Mouse (Mus musculus): ENCODE results near the gene Gm49321. TPM values are rescaled to one million over a fixed set of nuclear protein-coding genes. Genes with fewer than 3 reads are reported as not detected.

Gene Gm49321
- total and polyA plus RNA-seq, 2 experiments from 2014 or later: 5.2 TPM; not detected in 1

DNA sequence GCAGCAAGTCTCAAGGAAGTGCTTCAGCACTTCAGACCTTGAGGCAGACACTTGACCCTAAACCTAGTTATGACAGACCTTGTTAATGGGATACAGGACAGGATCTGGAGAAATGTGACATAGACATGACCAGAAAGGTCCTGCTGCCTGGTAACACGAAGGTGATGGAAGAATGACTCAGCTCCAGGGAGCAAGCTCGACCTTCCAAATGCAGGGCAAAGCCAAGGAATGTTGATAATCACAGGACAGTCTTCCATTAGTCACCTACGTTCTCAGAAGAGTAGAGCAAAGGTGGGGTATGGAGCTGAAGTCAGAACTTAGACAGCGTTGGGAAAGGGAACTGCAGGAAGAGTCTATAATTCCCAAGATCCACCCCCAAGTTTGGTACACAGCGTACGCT is 42.6 kb upstream of the Gm49321 start:
- WGBS: 60% methylated on average over 6 of the region's 6 CpGs
- DNase-seq (ENCODE audit: low spot score): no peak
- H3K4me2 ChIP-seq (ENCODE audit: low read depth, low read length): no peak overlapping the region
- no peak for ATAC-seq (ENCODE audit: insufficient read depth, low read depth)
- H3K9ac ChIP-seq (replicated peaks; ENCODE audit: low read depth, low read length): no peak overlapping the region
- H3K36me3 ChIP-seq (replicated peaks; ENCODE audit: control insufficient read depth, insufficient read depth, low read length): no peaks in the 10 kb centered on the region
- TF ChIP-seq EP300 (IDR thresholded peaks at IDR 0.05; ENCODE audit: low read depth) (no peak), CTCF (IDR thresholded peaks at IDR 0.05; ENCODE audit: low read depth) (no peak)
- no peak overlapping the region for H3K4me3 ChIP-seq (ENCODE audit: low read depth, low read length)
- no peaks in the 10 kb centered on the region for H3K27me3 ChIP-seq (ENCODE audit: control insufficient read depth, insufficient read depth, low read length)
- no peak overlapping the region for H3K27ac ChIP-seq (ENCODE audit: low read depth)
- H3K9me3 ChIP-seq (replicated peaks; ENCODE audit: control insufficient read depth, low read length): no peaks in the 10 kb centered on the region
- H3K4me1 ChIP-seq (ENCODE audit: control insufficient read depth, insufficient read depth): peaks cover 4% of the 10 kb centered on the region; the same call in 1 of the 2 replicates

- DNase-seq (ENCODE audit: low spot score) (no peak), ATAC-seq (ENCODE audit: insufficient read depth, low read depth) (no peak)
- Histone ChIP-seq H3K27me3 (ENCODE audit: control insufficient read depth, insufficient read depth, low read length) (no peaks in the 10 kb centered on the region), H3K27ac (ENCODE audit: low read depth) (no peak overlapping the region), H3K9me3 (replicated peaks; ENCODE audit: control insufficient read depth, low read length) (no peaks in the 10 kb centered on the region), H3K4me3 (ENCODE audit: low read depth, low read length) (no peak overlapping the region), H3K4me1 (ENCODE audit: control insufficient read depth, insufficient read depth) (no peaks in the 10 kb centered on the region), H3K36me3 (replicated peaks; ENCODE audit: control insufficient read depth, insufficient read depth, low read length) (no peaks in the 10 kb centered on the region), H3K4me2 (ENCODE audit: low read depth, low read length) (no peak overlapping the region), H3K9ac (replicated peaks; ENCODE audit: low read depth, low read length) (no peak overlapping the region)
- TF ChIP-seq CTCF (IDR thresholded peaks at IDR 0.05; ENCODE audit: low read depth) (no peak), EP300 (IDR thresholded peaks at IDR 0.05; ENCODE audit: low read depth) (no peak)
- WGBS: 83% methylated on average over 2 of the region's 2 CpGs
Measured at GRCm38 (mm10) chr12:73895674-73896073, 41.8 kb upstream of the Gm49321 start.

GRCm38 (mm10) chr12:73896471-73896870 is 41.0 kb upstream of the Gm49321 start:
- H3K9ac ChIP-seq (replicated peaks; ENCODE audit: low read depth, low read length): no peak overlapping the region
- TF ChIP-seq EP300 (IDR thresholded peaks at IDR 0.05; ENCODE audit: low read depth) (no peak), CTCF (IDR thresholded peaks at IDR 0.05; ENCODE audit: low read depth) (no peak)
- H3K36me3 ChIP-seq (replicated peaks; ENCODE audit: control insufficient read depth, insufficient read depth, low read length): no peaks in the 10 kb centered on the region
- 77% methylated on average over 3 of the region's 3 CpGs for WGBS
- H3K9me3 ChIP-seq (replicated peaks; ENCODE audit: control insufficient read depth, low read length): no peaks in the 10 kb centered on the region
- no peak overlapping the region for H3K4me2 ChIP-seq (ENCODE audit: low read depth, low read length)
- no peak for DNase-seq (ENCODE audit: low spot score)
- H3K4me1 ChIP-seq (ENCODE audit: control insufficient read depth, insufficient read depth): no peaks in the 10 kb centered on the region
- no peak overlapping the region for H3K27ac ChIP-seq (ENCODE audit: low read depth)
- H3K4me3 ChIP-seq (ENCODE audit: low read depth, low read length): no peak overlapping the region
- ATAC-seq (ENCODE audit: insufficient read depth, low read depth): no peak
- no peaks in the 10 kb centered on the region for H3K27me3 ChIP-seq (ENCODE audit: control insufficient read depth, insufficient read depth, low read length)

DNA sequence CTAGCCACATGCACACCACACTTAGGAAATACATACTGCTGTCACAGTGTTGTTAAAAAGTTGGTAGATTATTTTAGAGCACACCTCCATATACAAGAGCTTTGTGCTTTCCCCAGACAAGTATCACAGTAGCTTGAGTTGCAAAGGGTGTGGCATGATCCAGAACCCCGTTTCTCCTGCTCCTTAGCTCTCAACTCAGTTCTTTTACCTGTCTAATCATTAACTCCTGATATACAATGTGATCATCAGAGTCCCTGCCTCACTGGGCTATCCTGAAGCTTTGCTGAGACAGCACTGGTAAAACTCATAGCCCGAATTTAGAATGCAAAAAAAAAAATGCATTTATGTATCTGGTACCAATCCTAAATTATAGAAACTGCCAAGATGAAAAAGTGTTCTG is 39.2 kb upstream of the Gm49321 start:
- 79% methylated on average over 2 of the region's 2 CpGs for whole genome bisulfite sequencing
- H3K4me2 ChIP-seq (ENCODE audit: low read depth, low read length): no peak overlapping the region
- no peaks in the 10 kb centered on the region for H3K36me3 ChIP-seq (replicated peaks; ENCODE audit: control insufficient read depth, insufficient read depth, low read length)
- no peaks in the 10 kb centered on the region for H3K9me3 ChIP-seq (replicated peaks; ENCODE audit: control insufficient read depth, low read length)
- no peaks in the 10 kb centered on the region for H3K27me3 ChIP-seq (ENCODE audit: control insufficient read depth, insufficient read depth, low read length)
- TF ChIP-seq CTCF (IDR thresholded peaks at IDR 0.05; ENCODE audit: low read depth) (no peak), EP300 (IDR thresholded peaks at IDR 0.05; ENCODE audit: low read depth) (no peak)
- H3K9ac ChIP-seq (replicated peaks; ENCODE audit: low read depth, low read length): no peak overlapping the region
- H3K4me3 ChIP-seq (ENCODE audit: low read depth, low read length): no peak overlapping the region
- DNase-seq (ENCODE audit: low spot score) (no peak), ATAC-seq (ENCODE audit: insufficient read depth, low read depth) (no peak)
- H3K27ac ChIP-seq (ENCODE audit: low read depth): no peak overlapping the region
- no peaks in the 10 kb centered on the region for H3K4me1 ChIP-seq (ENCODE audit: control insufficient read depth, insufficient read depth)

GRCm38 (mm10) chr12:73904133-73904934 is 33.1 kb upstream of the Gm49321 start:
- no peak overlapping the region for H3K4me3 ChIP-seq (ENCODE audit: low read depth, low read length)
- TF ChIP-seq EP300 (IDR thresholded peaks at IDR 0.05; ENCODE audit: low read depth) (no peak), CTCF (IDR thresholded peaks at IDR 0.05; ENCODE audit: low read depth) (no peak)
- 67% methylated on average over 5 of the region's 5 CpGs for WGBS
- H3K9ac ChIP-seq (replicated peaks; ENCODE audit: low read depth, low read length): no peak overlapping the region
- H3K9me3 ChIP-seq (replicated peaks; ENCODE audit: control insufficient read depth, low read length): no peaks in the 10 kb centered on the region
- ATAC-seq (ENCODE audit: insufficient read depth, low read depth) (no peak), DNase-seq (ENCODE audit: low spot score) (no peak)
- no peaks in the 10 kb centered on the region for H3K36me3 ChIP-seq (replicated peaks; ENCODE audit: control insufficient read depth, insufficient read depth, low read length)
- H3K27ac ChIP-seq (ENCODE audit: low read depth): no peak overlapping the region
- H3K4me2 ChIP-seq (ENCODE audit: low read depth, low read length): no peak overlapping the region
- H3K4me1 ChIP-seq (ENCODE audit: control insufficient read depth, insufficient read depth): peaks cover 9% of the 10 kb centered on the region
- H3K27me3 ChIP-seq (ENCODE audit: control insufficient read depth, insufficient read depth, low read length): no peaks in the 10 kb centered on the region

GRCm38 (mm10) chr12:73905041-73905440 is 32.4 kb upstream of the Gm49321 start:
- Histone ChIP-seq H3K27ac (ENCODE audit: low read depth) (no peak overlapping the region), H3K4me2 (ENCODE audit: low read depth, low read length) (no peak overlapping the region), H3K27me3 (ENCODE audit: control insufficient read depth, insufficient read depth, low read length) (no peaks in the 10 kb centered on the region), H3K9ac (replicated peaks; ENCODE audit: low read depth, low read length) (no peak overlapping the region), H3K36me3 (replicated peaks; ENCODE audit: control insufficient read depth, insufficient read depth, low read length) (no peaks in the 10 kb centered on the region), H3K4me3 (ENCODE audit: low read depth, low read length) (no peak overlapping the region), H3K4me1 (ENCODE audit: control insufficient read depth, insufficient read depth) (peaks cover 9% of the 10 kb centered on the region), H3K9me3 (replicated peaks; ENCODE audit: control insufficient read depth, low read length) (no peaks in the 10 kb centered on the region)
- WGBS: 42% methylated on average over 2 of the region's 2 CpGs
- no peak for DNase-seq (ENCODE audit: low spot score)
- ATAC-seq (ENCODE audit: insufficient read depth, low read depth): no peak
- TF ChIP-seq CTCF (IDR thresholded peaks at IDR 0.05; ENCODE audit: low read depth) (no peak), EP300 (IDR thresholded peaks at IDR 0.05; ENCODE audit: low read depth) (no peak)
